Mouse (Mus musculus): ENCODE measurements at regions not wholly inside any gene's neighbourhood (a gene's known extent, or its start where the extent isn't known, plus 50 kb on each side); places are given as distances from the start of the nearest gene placed in this dataset.

- no peak for DNase-seq
Observed at GRCm38 (mm10) chr19:6644871-6645270, 102.0 kb upstream of the Slc22a12 start.

GRCm38 (mm10) chr19:6639681-6640080 lies 96.8 kb upstream of the Slc22a12 start:
- DNase-seq: no peak

GRCm38 (mm10) chr19:6633400-6633799 lies 90.6 kb upstream of the Slc22a12 start:
- DNase-seq: no peak

- DNase-seq: no peak
Observed at GRCm38 (mm10) chr19:6631817-6632216, 89.0 kb upstream of the Slc22a12 start.

- DNase-seq: no peak
Observed at GRCm38 (mm10) chr19:6630613-6630940, 87.7 kb upstream of the Slc22a12 start.

GRCm38 (mm10) chr19:6629911-6630612 lies 87.2 kb upstream of the Slc22a12 start:
- no peak for DNase-seq

- DNase-seq: no peak
Observed at GRCm38 (mm10) chr19:6625574-6625973, 82.7 kb upstream of the Slc22a12 start.

- no peak for DNase-seq
Observed at GRCm38 (mm10) chr19:6621023-6621422, 78.2 kb upstream of the Slc22a12 start.

- no peak for DNase-seq
Observed at GRCm38 (mm10) chr19:6619546-6619945, 76.7 kb upstream of the Slc22a12 start.

GRCm38 (mm10) chr19:6616659-6617058 lies 73.8 kb upstream of the Slc22a12 start:
- DNase-seq: no peak

- DNase-seq: no peak
Observed at GRCm38 (mm10) chr19:6612441-6612840, 69.6 kb upstream of the Slc22a12 start.

GRCm38 (mm10) chr19:6611921-6612320 lies 69.1 kb upstream of the Slc22a12 start:
- DNase-seq: no peak

- DNase-seq: no peak
Observed at GRCm38 (mm10) chr19:6610715-6611114, 67.9 kb upstream of the Slc22a12 start.

- no peak for DNase-seq
Observed at GRCm38 (mm10) chr19:6610051-6610450, 67.2 kb upstream of the Slc22a12 start.

- DNase-seq: no peak
Observed at GRCm38 (mm10) chr19:6607501-6607900, 64.7 kb upstream of the Slc22a12 start.

- DNase-seq: no peak
Observed at GRCm38 (mm10) chr19:6606667-6607066, 63.8 kb upstream of the Slc22a12 start.

- DNase-seq: no peak
Observed at GRCm38 (mm10) chr19:6604702-6605101, 61.9 kb upstream of the Slc22a12 start.

GRCm38 (mm10) chr19:6600873-6601530 lies 58.2 kb upstream of the Slc22a12 start:
- DNase-seq: no peak

GRCm38 (mm10) chr19:6599281-6599680 lies 56.4 kb upstream of the Slc22a12 start:
- DNase-seq: no peak

- DNase-seq: no peak
Observed at GRCm38 (mm10) chr19:6598186-6598585, 55.4 kb upstream of the Slc22a12 start.

GRCm38 (mm10) chr19:6595801-6596200 lies 53.0 kb upstream of the Slc22a12 start:
- DNase-seq: no peak
